Mouse (Mus musculus) embryonic fibroblast, embryonic 13.5 days (primary cell): ENCODE data around the gene Gna14.

Experiments
- CTCF ChIP-seq: IDR thresholded peaks from 2 replicates; pipeline ENCODE4 v1.5.1; 2011; ENCODE audit warnings: mild to moderate bottlenecking, control low read depth, low read length, moderate library complexity, borderline replicate concordance; ENCODE audit not compliant: insufficient read depth
- POLR2A ChIP-seq: IDR thresholded peaks from 2 replicates; pipeline ENCODE4 v1.6.1; 2011; ENCODE audit warnings: low read depth, mild to moderate bottlenecking, control low read depth, low read length, moderate library complexity

- TF ChIP-seq POLR2A: no peak
- no peak for TF ChIP-seq CTCF
Measured at GRCm38 (mm10) chr19:16520608-16521007, 85.0 kb downstream of the Gna14 start.
